Mouse (Mus musculus): ENCODE data around the gene Tmem123.

DNA sequence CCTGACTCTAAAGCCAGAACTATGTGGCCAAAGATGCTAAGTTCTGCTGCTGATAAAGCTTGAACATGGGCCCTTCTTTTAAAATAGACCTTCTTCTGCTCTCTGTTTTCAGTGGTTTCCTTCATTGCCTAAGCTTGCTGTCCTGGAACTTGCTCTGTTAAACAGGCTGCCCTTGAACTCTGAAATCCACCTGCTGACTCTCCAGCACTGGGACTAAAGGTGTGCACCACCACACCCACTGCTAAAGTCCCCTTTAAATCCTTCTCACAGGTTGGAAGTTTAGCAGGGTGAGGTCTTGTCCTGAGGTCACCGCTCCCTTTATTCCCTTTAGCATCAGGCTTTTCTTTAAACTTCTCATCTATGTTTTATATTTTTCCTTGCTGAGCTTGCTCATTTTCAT is 13.1 kb downstream of the Tmem123 start:
- no peak for TF ChIP-seq POLR2A (IDR thresholded peaks at IDR 0.05; ENCODE audit: control insufficient read depth, low read depth, low read length)
- TF ChIP-seq CTCF (IDR thresholded peaks at IDR 0.05; ENCODE audit: control insufficient read depth, insufficient read depth, insufficient replicate concordance, low read depth, low read length) = no peak
